Mouse (Mus musculus): ENCODE measurements around the gene Atg14. TPM values are rescaled to one million over a fixed set of nuclear protein-coding genes. Genes with fewer than 3 reads are reported as not detected.
"Not testable (repeated sequence)": the region's sequence is repeated elsewhere in the genome, so short reads cannot be mapped to it uniquely, and the experiment has no call there.

Gene Atg14
- polyA plus RNA-seq, 1 experiment from 2014 or later, result 18.0 TPM

DNA sequence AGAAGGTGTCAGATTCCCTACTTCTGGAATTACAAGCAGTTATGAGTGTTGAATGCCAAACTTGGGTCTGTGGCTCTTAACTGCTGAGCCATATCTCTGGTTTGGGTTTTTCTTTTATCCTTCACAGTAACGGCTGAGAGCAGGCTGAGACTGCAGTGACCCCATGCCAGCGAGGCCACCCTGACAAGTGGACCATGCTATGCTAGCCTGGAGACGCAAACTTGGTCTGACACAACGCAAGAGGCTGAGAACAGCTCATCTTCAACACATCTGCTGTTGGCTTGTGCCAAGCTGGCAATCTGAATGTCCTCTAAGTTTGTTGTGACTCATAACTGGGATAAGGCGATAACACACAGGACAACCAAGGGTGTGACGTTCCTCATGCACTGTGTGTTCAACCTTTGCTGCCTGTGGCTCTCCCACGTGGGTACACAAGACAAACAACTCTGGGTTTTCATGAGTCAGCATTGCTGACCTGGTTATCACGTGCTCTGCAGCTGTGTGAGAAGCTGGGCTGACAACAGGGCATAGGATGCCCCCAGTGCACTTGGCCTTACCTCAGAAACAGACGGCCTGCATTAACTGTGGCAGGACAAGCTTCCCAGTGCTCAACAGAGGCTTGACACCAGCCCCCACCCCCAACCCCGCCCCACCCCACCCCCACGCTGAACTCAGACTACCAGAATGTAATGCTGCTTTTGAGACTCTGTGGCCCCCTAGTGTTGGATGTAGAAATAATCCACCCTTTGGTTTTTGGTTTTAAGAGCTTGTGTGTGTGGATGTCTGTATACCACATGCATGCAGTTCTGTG is 36.9 kb downstream of the Atg14 start:
- Histone ChIP-seq H3K9me3 (ENCODE audit: control insufficient read depth, low read length) (no peaks in the 10 kb centered on the region), H3K27me3 (replicated peaks; ENCODE audit: control insufficient read depth, insufficient read depth, low read length) (no peaks in the 10 kb centered on the region), H3K36me3 (ENCODE audit: control insufficient read depth, insufficient read depth, low read length) (peaks cover 3% of the 10 kb centered on the region; the same call in 1 of the 2 replicates), H3K9ac (ENCODE audit: low read depth, low read length) (no peak overlapping the region), H3K4me1 (ENCODE audit: control insufficient read depth, insufficient read depth, low read depth, low read length) (no peaks in the 10 kb centered on the region), H3K4me2 (ENCODE audit: low read length) (peak overlapping the region; percentile 28; the same call in 1 of the 2 replicates), H3K27ac (ENCODE audit: low read depth, low read length) (no peak overlapping the region), H3K4me3 (ENCODE audit: low read length) (no peak overlapping the region)
- WGBS, result 44% methylated on average over 11 of the region's 11 CpGs
- peak; percentile 51 for ATAC-seq

DNA sequence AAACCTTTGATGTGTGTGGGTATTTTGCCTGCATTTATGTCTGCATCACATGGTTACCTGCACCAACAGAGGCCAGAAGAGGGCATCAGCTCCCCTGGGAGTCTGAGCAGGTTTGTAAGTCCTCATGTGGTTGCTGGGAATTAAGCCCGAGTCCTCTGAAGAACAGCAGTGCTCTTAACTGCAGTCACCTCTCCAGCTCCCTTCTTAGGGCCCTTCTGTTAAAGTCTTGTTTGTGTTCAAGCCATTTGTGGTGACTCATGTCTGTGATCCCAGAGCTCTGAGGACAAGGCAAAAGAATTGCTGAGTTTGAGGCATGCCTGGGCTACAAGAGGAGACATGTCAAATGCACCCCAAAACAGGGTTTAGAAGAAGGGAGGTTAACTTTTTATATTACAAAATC is 38.0 kb downstream of the Atg14 start:
- H3K27me3 ChIP-seq (replicated peaks; ENCODE audit: control insufficient read depth, insufficient read depth, low read length), result no peaks in the 10 kb centered on the region
- no peak for ATAC-seq
- WGBS, result 88% methylated on average over 1 of the region's 1 CpGs

GRCm38 (mm10) chr14:47529592-47529991 is 40.9 kb downstream of the Atg14 start:
- not testable (repeated sequence) for H3K4me2 ChIP-seq (ENCODE audit: low read length); ATAC-seq; H3K27me3 ChIP-seq (replicated peaks; ENCODE audit: control insufficient read depth, insufficient read depth, low read length); H3K4me1 ChIP-seq (ENCODE audit: control insufficient read depth, insufficient read depth, low read depth, low read length); H3K9me3 ChIP-seq (ENCODE audit: control insufficient read depth, low read length); H3K36me3 ChIP-seq (ENCODE audit: control insufficient read depth, insufficient read depth, low read length); H3K4me3 ChIP-seq (ENCODE audit: low read length); H3K9ac ChIP-seq (ENCODE audit: low read depth, low read length); H3K27ac ChIP-seq (ENCODE audit: low read depth, low read length)
- 92% methylated on average over 10 of the region's 12 CpGs for WGBS

More for the DNA sequence above, 38.0 kb downstream of the Atg14 start:
- Histone ChIP-seq H3K36me3 (ENCODE audit: control insufficient read depth, insufficient read depth, low read length) (peaks cover 3% of the 10 kb centered on the region; the same call in 1 of the 2 replicates), H3K4me3 (ENCODE audit: low read length) (no peak overlapping the region), H3K4me1 (ENCODE audit: control insufficient read depth, insufficient read depth, low read depth, low read length) (no peaks in the 10 kb centered on the region), H3K9me3 (ENCODE audit: control insufficient read depth, low read length) (no peaks in the 10 kb centered on the region), H3K4me2 (ENCODE audit: low read length) (no peak overlapping the region), H3K27ac (ENCODE audit: low read depth, low read length) (no peak overlapping the region), H3K9ac (ENCODE audit: low read depth, low read length) (no peak overlapping the region)

DNA sequence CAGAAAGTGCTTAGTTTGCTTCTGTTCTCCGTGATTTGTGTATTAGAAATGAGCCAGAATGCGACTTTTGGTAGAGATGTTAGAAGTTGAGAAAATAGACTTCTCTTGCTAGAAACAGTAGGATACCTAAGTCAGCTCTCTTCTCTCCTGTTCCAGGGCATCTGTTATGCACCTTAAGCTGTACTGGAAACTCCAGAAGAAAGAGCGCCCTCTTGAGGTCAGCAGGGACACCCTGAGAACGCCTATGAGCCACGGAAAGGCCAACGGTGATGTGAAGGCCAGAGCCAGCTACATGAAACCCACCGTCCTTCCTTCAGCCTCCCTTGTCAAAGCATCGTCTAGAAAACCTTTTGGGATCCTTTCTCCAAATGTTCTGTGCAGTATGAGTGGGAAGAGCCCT is 41.4 kb downstream of the Atg14 start:
- no peak overlapping the region for H3K4me3 ChIP-seq (ENCODE audit: low read length)
- no peaks in the 10 kb centered on the region for H3K4me1 ChIP-seq (ENCODE audit: control insufficient read depth, insufficient read depth, low read depth, low read length)
- peaks cover 3% of the 10 kb centered on the region; the same call in 1 of the 2 replicates for H3K36me3 ChIP-seq (ENCODE audit: control insufficient read depth, insufficient read depth, low read length)
- H3K9ac ChIP-seq (ENCODE audit: low read depth, low read length), result no peak overlapping the region
- 38% methylated on average over 8 of the region's 8 CpGs for WGBS
- no peaks in the 10 kb centered on the region for H3K9me3 ChIP-seq (ENCODE audit: control insufficient read depth, low read length)
- no peak overlapping the region for H3K27ac ChIP-seq (ENCODE audit: low read depth, low read length)
- peak; percentile 56; the same call in 1 of the 2 replicates for ATAC-seq
- H3K4me2 ChIP-seq (ENCODE audit: low read length), result no peak overlapping the region
- no peaks in the 10 kb centered on the region for H3K27me3 ChIP-seq (replicated peaks; ENCODE audit: control insufficient read depth, insufficient read depth, low read length)

GRCm38 (mm10) chr14:47528293-47528692 is 42.2 kb downstream of the Atg14 start:
- H3K9ac ChIP-seq (ENCODE audit: low read depth, low read length), result no peak overlapping the region
- no peak overlapping the region for H3K4me3 ChIP-seq (ENCODE audit: low read length)
- no peaks in the 10 kb centered on the region for H3K4me1 ChIP-seq (ENCODE audit: control insufficient read depth, insufficient read depth, low read depth, low read length)
- no peaks in the 10 kb centered on the region for H3K27me3 ChIP-seq (replicated peaks; ENCODE audit: control insufficient read depth, insufficient read depth, low read length)
- H3K36me3 ChIP-seq (ENCODE audit: control insufficient read depth, insufficient read depth, low read length), result peaks cover 3% of the 10 kb centered on the region; the same call in 1 of the 2 replicates
- H3K27ac ChIP-seq (ENCODE audit: low read depth, low read length), result no peak overlapping the region
- no peak for ATAC-seq
- no peaks in the 10 kb centered on the region for H3K9me3 ChIP-seq (ENCODE audit: control insufficient read depth, low read length)
- WGBS, result 87% methylated on average over 3 of the region's 3 CpGs
- H3K4me2 ChIP-seq (ENCODE audit: low read length), result no peak overlapping the region

DNA sequence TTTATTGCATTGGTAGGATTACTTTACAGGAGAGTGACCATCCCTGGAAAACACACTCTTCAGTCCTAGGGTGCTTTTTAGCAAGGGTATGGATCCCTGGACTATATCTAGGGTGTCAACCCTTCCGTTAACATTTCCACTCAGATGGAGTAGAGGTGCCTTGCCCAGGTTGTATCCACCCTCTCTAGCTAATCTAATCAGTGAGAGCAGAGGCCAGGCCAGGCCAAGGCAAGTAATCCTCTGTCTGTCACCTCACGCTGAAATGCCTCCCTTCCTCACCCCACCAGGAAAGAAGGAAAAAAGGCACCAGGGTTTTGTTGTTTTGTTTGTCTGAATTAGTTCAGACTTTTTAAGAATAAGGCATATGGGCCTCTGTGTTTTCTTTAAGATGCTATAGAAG is 42.6 kb downstream of the Atg14 start:
- Histone ChIP-seq H3K4me1 (ENCODE audit: control insufficient read depth, insufficient read depth, low read depth, low read length) (no peaks in the 10 kb centered on the region), H3K9me3 (ENCODE audit: control insufficient read depth, low read length) (no peaks in the 10 kb centered on the region), H3K4me3 (ENCODE audit: low read length) (no peak overlapping the region), H3K36me3 (ENCODE audit: control insufficient read depth, insufficient read depth, low read length) (peaks cover 3% of the 10 kb centered on the region; the same call in 1 of the 2 replicates), H3K27ac (ENCODE audit: low read depth, low read length) (no peak overlapping the region), H3K9ac (ENCODE audit: low read depth, low read length) (no peak overlapping the region), H3K27me3 (replicated peaks; ENCODE audit: control insufficient read depth, insufficient read depth, low read length) (no peaks in the 10 kb centered on the region), H3K4me2 (ENCODE audit: low read length) (no peak overlapping the region)
- no peak for ATAC-seq
- 85% methylated on average over 2 of the region's 2 CpGs for WGBS

DNA sequence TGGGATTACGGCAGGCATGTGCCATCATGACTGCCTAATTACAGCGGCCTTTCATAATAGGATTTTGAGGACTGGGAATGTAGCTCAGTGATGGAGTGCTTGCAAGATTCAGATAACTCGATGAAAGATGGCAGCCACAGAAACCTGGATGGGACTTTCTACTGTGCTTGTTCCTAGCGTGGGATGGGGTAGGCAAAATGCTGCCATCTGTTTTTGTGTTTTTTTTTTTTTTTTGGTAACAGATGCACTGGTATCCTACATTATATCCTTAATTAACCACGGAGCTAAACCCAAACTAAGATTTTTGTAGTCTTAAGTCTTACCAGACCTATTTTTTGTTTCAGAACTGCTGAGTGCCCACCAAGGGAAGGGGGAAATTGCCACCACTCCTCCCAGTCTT is 44.6 kb downstream of the Atg14 start:
- no peak for ATAC-seq
- H3K4me2 ChIP-seq (ENCODE audit: low read length), result no peak overlapping the region
- no peaks in the 10 kb centered on the region for H3K27me3 ChIP-seq (replicated peaks; ENCODE audit: control insufficient read depth, insufficient read depth, low read length)
- no peaks in the 10 kb centered on the region; the same call in 1 of the 2 replicates for H3K36me3 ChIP-seq (ENCODE audit: control insufficient read depth, insufficient read depth, low read length)
- no peak overlapping the region for H3K9ac ChIP-seq (ENCODE audit: low read depth, low read length)
- no peaks in the 10 kb centered on the region for H3K9me3 ChIP-seq (ENCODE audit: control insufficient read depth, low read length)
- H3K4me1 ChIP-seq (ENCODE audit: control insufficient read depth, insufficient read depth, low read depth, low read length), result no peaks in the 10 kb centered on the region
- no peak overlapping the region for H3K4me3 ChIP-seq (ENCODE audit: low read length)
- 86% methylated on average over 5 of the region's 5 CpGs for WGBS
- no peak overlapping the region for H3K27ac ChIP-seq (ENCODE audit: low read depth, low read length)

DNA sequence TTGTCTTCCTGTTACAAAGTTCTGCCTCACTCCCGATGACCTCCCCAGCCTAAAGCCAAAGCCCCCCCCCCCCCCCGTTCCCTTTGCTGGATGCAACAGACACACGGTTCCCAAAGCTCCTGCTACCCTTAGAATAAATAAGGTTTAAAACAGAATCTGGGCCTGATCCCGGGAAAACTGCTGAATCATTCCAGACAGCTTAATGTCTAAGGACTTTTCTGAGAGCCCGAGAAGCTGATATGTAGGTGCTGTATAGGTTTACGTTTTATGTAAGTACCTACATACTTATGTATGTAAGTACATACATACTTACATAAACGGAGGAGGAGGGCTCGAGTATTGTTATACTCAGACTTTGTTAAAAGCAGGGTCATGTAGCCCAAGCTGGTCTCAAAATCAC is 45.1 kb downstream of the Atg14 start:
- 82% methylated on average over 8 of the region's 8 CpGs for WGBS
- no peak for ATAC-seq

GRCm38 (mm10) chr14:47522301-47522700 is 48.1 kb downstream of the Atg14 start:
- Histone ChIP-seq H3K4me1 (ENCODE audit: control insufficient read depth, insufficient read depth, low read depth, low read length) (no peaks in the 10 kb centered on the region), H3K36me3 (ENCODE audit: control insufficient read depth, insufficient read depth, low read length) (no peaks in the 10 kb centered on the region), H3K27ac (ENCODE audit: low read depth, low read length) (no peak overlapping the region), H3K9ac (ENCODE audit: low read depth, low read length) (no peak overlapping the region), H3K27me3 (replicated peaks; ENCODE audit: control insufficient read depth, insufficient read depth, low read length) (no peaks in the 10 kb centered on the region), H3K4me3 (ENCODE audit: low read length) (no peak overlapping the region), H3K9me3 (ENCODE audit: control insufficient read depth, low read length) (no peaks in the 10 kb centered on the region), H3K4me2 (ENCODE audit: low read length) (no peak overlapping the region)
- ATAC-seq, result no peak
- WGBS, result 92% methylated on average over 7 of the region's 7 CpGs

More for the DNA sequence above, 45.1 kb downstream of the Atg14 start:
- no peak overlapping the region for H3K27ac ChIP-seq (ENCODE audit: low read depth, low read length)
- no peak overlapping the region for H3K9ac ChIP-seq (ENCODE audit: low read depth, low read length)
- H3K4me3 ChIP-seq (ENCODE audit: low read length), result no peak overlapping the region
- H3K4me1 ChIP-seq (ENCODE audit: control insufficient read depth, insufficient read depth, low read depth, low read length), result no peaks in the 10 kb centered on the region
- no peaks in the 10 kb centered on the region for H3K9me3 ChIP-seq (ENCODE audit: control insufficient read depth, low read length)
- H3K36me3 ChIP-seq (ENCODE audit: control insufficient read depth, insufficient read depth, low read length), result no peaks in the 10 kb centered on the region; the same call in 1 of the 2 replicates
- no peaks in the 10 kb centered on the region for H3K27me3 ChIP-seq (replicated peaks; ENCODE audit: control insufficient read depth, insufficient read depth, low read length)
- H3K4me2 ChIP-seq (ENCODE audit: low read length), result no peak overlapping the region

Data from hindbrain, embryonic 16.5 days (tissue).